Mouse (Mus musculus) spleen, postnatal 0 days (tissue): ENCODE results near the gene Gtf2a1. TPM values are rescaled to one million over a fixed set of nuclear protein-coding genes. Genes with fewer than 3 reads are reported as not detected.

Source experiments
- polyA plus RNA-seq: library from polyadenylated mRNA; unstranded; fragments of >200 nt; fragmentation: Nextera tagmentation; extraction: Ambion mirVana; gene quantifications from 2 replicates; pipeline ENCODE4 v1.2.1, GENCODE M21; 2015

Gtf2a1 gene
- polyA plus RNA-seq: 24.1 and 24.6 TPM in 2 replicates

GRCm38 (mm10) chr12:91589847-91590690 is at the start of gene Gtf2a1:
Gene Gtf2a1 (minus strand): TSS chr12:91590487.

Other genes with a start within 250 kb of the Gtf2a1 start
- gene Cep128, start 206.1 kb downstream of the Gtf2a1 start, polyA plus RNA-seq: 10.2 TPM in 2 replicates
- 0.10 and 0.24 TPM in 2 replicates for gene Tshr, start 205.9 kb downstream of the Gtf2a1 start, polyA plus RNA-seq
- gene Ston2, start 197.9 kb upstream of the Gtf2a1 start, polyA plus RNA-seq: 1.6 and 2.4 TPM in 2 replicates